Comparison of ENCODE assay signal across 10 mouse cellular contexts in the genomic region with DNA sequence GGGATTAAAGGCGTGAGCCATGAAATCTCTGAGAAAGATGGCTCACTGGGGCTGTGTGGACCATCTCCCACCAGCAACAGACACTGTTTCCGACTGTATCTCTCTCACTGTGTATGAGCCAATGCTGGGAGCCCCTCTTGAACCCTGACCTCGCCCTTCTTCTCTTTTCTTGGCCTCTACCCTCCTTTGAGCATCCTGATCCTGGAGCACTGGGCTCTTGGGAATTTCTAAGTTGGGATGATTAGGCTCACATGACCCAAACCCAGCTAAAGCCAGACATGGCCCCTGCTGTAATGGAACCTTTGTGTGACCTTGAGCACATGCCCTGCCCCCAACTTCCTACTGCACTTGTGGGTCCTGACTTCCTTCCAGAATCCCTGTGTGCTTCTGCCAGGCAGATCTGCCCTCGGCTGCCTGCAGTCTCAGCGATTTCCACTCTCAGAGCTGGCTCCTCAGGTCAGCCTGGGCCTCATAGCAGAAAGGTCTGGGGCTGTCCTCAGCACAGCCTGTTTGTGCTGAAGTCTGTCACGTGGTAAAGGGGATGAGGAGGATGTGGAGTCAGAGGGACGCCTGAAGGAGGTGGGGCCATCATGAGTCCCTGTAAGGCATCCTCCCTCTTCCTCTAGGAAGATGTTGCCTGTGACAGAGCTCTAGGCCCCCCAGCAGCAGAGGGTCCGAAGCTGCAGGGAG.
DNase-seq lines count a peak whose midpoint lies in the region; ATAC-seq and TF ChIP-seq lines count a peak whose summit lies in the region.
"Had no signal": no experiment of that assay in that cellular context is flagged by ENCODE, and none has a peak within 500 bp of the region (broad histone marks: within the 10 kb centered on the region; RNA-seq: fewer than 3 reads in every experiment).

No protein-coding gene starts in this region.

- no peak overlapping the region for H3K9ac ChIP-seq in heart, embryonic 15.5 days
- H3K9ac ChIP-seq in heart, embryonic 11.5 days (ENCODE audit: low read depth, low read length) = no peak overlapping the region
- H3K9ac ChIP-seq in midbrain, postnatal 0 days (replicated peaks; ENCODE audit: low read length, poor library complexity, severe bottlenecking) = no peak overlapping the region
- no peak overlapping the region for H3K9ac ChIP-seq in intestine, embryonic 16.5 days (ENCODE audit: low read depth, low read length)
- H3K9ac ChIP-seq in midbrain, embryonic 15.5 days = no peak overlapping the region

- TF ChIP-seq CTCF in midbrain, postnatal 0 days (IDR thresholded peaks at IDR 0.05) = no peak

- peaks cover 2% of the 10 kb centered on the region; the same call in 1 of the 2 replicates for H3K36me3 ChIP-seq in heart, embryonic 15.5 days
- H3K36me3 ChIP-seq in heart, embryonic 11.5 days (ENCODE audit: control insufficient read depth, insufficient read depth, low read length) = peaks cover 3% of the 10 kb centered on the region
- peaks cover 37% of the 10 kb centered on the region for H3K36me3 ChIP-seq in midbrain, embryonic 10.5 days
- peaks cover 21% of the 10 kb centered on the region for H3K36me3 ChIP-seq in midbrain, postnatal 0 days (ENCODE audit: insufficient read depth, low read length)
- H3K36me3 ChIP-seq in intestine, embryonic 16.5 days (ENCODE audit: control insufficient read depth, insufficient read depth, low read length) = peaks cover 24% of the 10 kb centered on the region
- H3K36me3 ChIP-seq in midbrain, embryonic 15.5 days (replicated peaks) = no peaks in the 10 kb centered on the region

- 0 out of 2 replicates have a peak, but pooled peaks have one; percentile 12 for ATAC-seq in heart, embryonic 15.5 days (replicated peaks; ENCODE audit: insufficient number of reproducible peaks, insufficient read depth, low FRiP score, low read depth)
- no peak for ATAC-seq in heart, embryonic 11.5 days (replicated peaks; ENCODE audit: insufficient number of reproducible peaks, low FRiP score, low TSS enrichment)
- ATAC-seq in midbrain, postnatal 0 days (ENCODE audit: low FRiP score) = no peak
- ATAC-seq in intestine, embryonic 16.5 days = peak; percentile 56
- ATAC-seq in midbrain, embryonic 15.5 days (replicated peaks) = peak; percentile 12; the same call in 1 of the 2 replicates

- DNase-seq in midbrain, embryonic 10.5 days (ENCODE audit: low spot score) = no peak
- no peak for DNase-seq in midbrain, postnatal 0 days (ENCODE audit: low spot score)
- no peak for DNase-seq in adrenal gland, postnatal 25 days
- DNase-seq in layer of hippocampus, adult 18-20 months (ENCODE audit: low spot score in 2 of 2) = no peak

- H3K27ac ChIP-seq in heart, embryonic 15.5 days = no peak overlapping the region
- H3K27ac ChIP-seq in heart, embryonic 11.5 days (ENCODE audit: low read depth, low read length) = no peak overlapping the region
- H3K27ac ChIP-seq in midbrain, embryonic 10.5 days (replicated peaks) = 0 out of 2 replicates have a peak overlapping the region, but pooled peaks have one; percentile 28
- H3K27ac ChIP-seq in midbrain, postnatal 0 days (ENCODE audit: low read depth, low read length) = no peak overlapping the region
- H3K27ac ChIP-seq in intestine, embryonic 16.5 days (ENCODE audit: low read length) = peak overlapping the region; percentile 26; the same call in 1 of the 2 replicates
- no peak overlapping the region for H3K27ac ChIP-seq in midbrain, embryonic 15.5 days
- H3K27ac ChIP-seq: kidney, postnatal 0 days; macrophage had no signal

- peaks cover 17% of the 10 kb centered on the region for H3K4me1 ChIP-seq in heart, embryonic 15.5 days (replicated peaks)
- H3K4me1 ChIP-seq in heart, embryonic 11.5 days (ENCODE audit: control insufficient read depth, insufficient read depth, low read length) = peaks cover 3% of the 10 kb centered on the region; the same call in 1 of the 2 replicates
- H3K4me1 ChIP-seq in midbrain, embryonic 10.5 days = peaks cover 13% of the 10 kb centered on the region; the same call in 1 of the 2 replicates
- H3K4me1 ChIP-seq in midbrain, postnatal 0 days (ENCODE audit: insufficient read depth, low read length) = no peaks in the 10 kb centered on the region
- H3K4me1 ChIP-seq in intestine, embryonic 16.5 days (ENCODE audit: control insufficient read depth, insufficient read depth, low read length) = 0 out of 2 replicates have a peak, but pooled peaks cover 4% of the 10 kb centered on the region
- peaks cover 11% of the 10 kb centered on the region; the same call in 1 of the 2 replicates for H3K4me1 ChIP-seq in midbrain, embryonic 15.5 days

- no peak overlapping the region for H3K4me3 ChIP-seq in heart, embryonic 15.5 days
- no peak overlapping the region for H3K4me3 ChIP-seq in heart, embryonic 11.5 days (ENCODE audit: low read depth, low read length)
- no peak overlapping the region for H3K4me3 ChIP-seq in midbrain, embryonic 10.5 days
- no peak overlapping the region for H3K4me3 ChIP-seq in midbrain, postnatal 0 days (ENCODE audit: low read depth, low read length)
- H3K4me3 ChIP-seq in intestine, embryonic 16.5 days (ENCODE audit: low read length) = no peak overlapping the region
- no peak overlapping the region for H3K4me3 ChIP-seq in midbrain, embryonic 15.5 days

- H3K4me2 ChIP-seq in heart, embryonic 15.5 days = no peak overlapping the region
- H3K4me2 ChIP-seq in heart, embryonic 11.5 days = no peak overlapping the region
- H3K4me2 ChIP-seq in midbrain, postnatal 0 days (ENCODE audit: low read depth, low read length, poor library complexity, severe bottlenecking) = no peak overlapping the region
- H3K4me2 ChIP-seq in intestine, embryonic 16.5 days (ENCODE audit: low read depth, low read length) = no peak overlapping the region
- H3K4me2 ChIP-seq in midbrain, embryonic 15.5 days = no peak overlapping the region

- no peaks in the 10 kb centered on the region for H3K27me3 ChIP-seq in heart, embryonic 15.5 days
- H3K27me3 ChIP-seq in heart, embryonic 11.5 days (ENCODE audit: control insufficient read depth, insufficient read depth, low read length) = no peaks in the 10 kb centered on the region
- H3K27me3 ChIP-seq in midbrain, embryonic 10.5 days (ENCODE audit: low read depth, poor library complexity, severe bottlenecking) = no peaks in the 10 kb centered on the region
- H3K27me3 ChIP-seq in midbrain, postnatal 0 days (ENCODE audit: insufficient read depth, low read length) = no peaks in the 10 kb centered on the region
- no peaks in the 10 kb centered on the region for H3K27me3 ChIP-seq in intestine, embryonic 16.5 days (replicated peaks; ENCODE audit: control insufficient read depth, insufficient read depth, low read length)
- no peaks in the 10 kb centered on the region for H3K27me3 ChIP-seq in midbrain, embryonic 15.5 days (replicated peaks)

- no peaks in the 10 kb centered on the region for H3K9me3 ChIP-seq in heart, embryonic 15.5 days (replicated peaks)
- H3K9me3 ChIP-seq in heart, embryonic 11.5 days (replicated peaks; ENCODE audit: control insufficient read depth, low read length) = no peaks in the 10 kb centered on the region
- no peaks in the 10 kb centered on the region for H3K9me3 ChIP-seq in midbrain, embryonic 10.5 days (replicated peaks)
- no peaks in the 10 kb centered on the region for H3K9me3 ChIP-seq in midbrain, postnatal 0 days (ENCODE audit: low read length)
- no peaks in the 10 kb centered on the region for H3K9me3 ChIP-seq in intestine, embryonic 16.5 days (ENCODE audit: control insufficient read depth, low read length)
- no peaks in the 10 kb centered on the region for H3K9me3 ChIP-seq in midbrain, embryonic 15.5 days

- WGBS in heart, embryonic 15.5 days = 58% methylated on average over 8 of the region's 8 CpGs
- WGBS in heart, embryonic 11.5 days (ENCODE audit: insufficient replicate concordance) = 60% methylated on average over 8 of the region's 8 CpGs
- WGBS in midbrain, embryonic 10.5 days = 76% methylated on average over 8 of the region's 8 CpGs
- WGBS in midbrain, postnatal 0 days = 78% methylated on average over 8 of the region's 8 CpGs
- WGBS in intestine, embryonic 16.5 days = 60% methylated on average over 8 of the region's 8 CpGs
- 70% methylated on average over 8 of the region's 8 CpGs for WGBS in midbrain, embryonic 15.5 days

Comparison
In these comparisons a context has a peak if more than half of its experiments do, and no peak if none do; other contexts are left out.
1. ATAC-seq: peak in heart, embryonic 15.5 days (single experiment), intestine, embryonic 16.5 days (single experiment) and midbrain, embryonic 15.5 days (single experiment); none in heart, embryonic 11.5 days (single experiment) and midbrain, postnatal 0 days (single experiment).
2. H3K27ac ChIP-seq: peak in midbrain, embryonic 10.5 days (single experiment) and intestine, embryonic 16.5 days (single experiment); none in heart, embryonic 15.5 days (single experiment), heart, embryonic 11.5 days (single experiment), midbrain, postnatal 0 days (single experiment) and midbrain, embryonic 15.5 days (single experiment).